21 mouse cellular contexts compared by ENCODE assay signal in the genomic region with DNA sequence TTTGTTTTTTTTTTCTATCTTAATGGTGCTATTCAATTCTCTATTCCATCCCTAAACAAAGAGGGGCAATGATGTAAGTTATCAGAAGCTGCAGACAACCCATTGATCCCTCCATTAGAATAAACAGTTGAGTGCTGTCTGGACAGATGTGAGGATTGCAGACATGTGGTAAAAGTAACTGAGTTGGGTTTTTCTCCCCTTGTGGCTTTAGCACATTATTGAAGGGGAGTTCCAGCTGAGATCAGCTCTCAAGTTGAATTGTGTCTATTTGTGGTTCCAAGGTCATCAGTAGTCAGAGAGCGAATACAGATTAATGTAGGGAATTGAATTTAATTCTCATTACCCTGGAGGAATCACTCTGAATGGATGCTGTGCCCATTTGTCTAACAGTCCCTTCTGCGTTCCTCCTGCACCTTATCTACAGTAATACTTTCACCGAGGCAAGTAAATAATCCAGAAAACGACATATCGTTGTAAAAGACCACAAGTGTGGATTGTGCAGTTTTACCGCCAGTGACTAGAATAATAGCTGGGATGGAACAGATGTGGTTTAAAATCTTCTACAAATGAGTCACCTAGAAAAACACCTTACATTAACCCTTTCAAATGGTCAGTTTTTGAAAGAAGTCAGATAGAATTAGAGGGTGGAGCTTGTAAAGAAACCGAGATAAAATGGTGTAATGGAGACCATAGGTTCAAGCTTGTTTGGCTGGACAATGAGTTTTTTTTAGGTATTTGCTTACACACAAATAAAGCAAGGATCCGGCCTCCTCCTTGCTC. TPM values are rescaled to one million over a fixed set of nuclear protein-coding genes. Genes with fewer than 3 reads are reported as not detected.
"Had no signal": no experiment of that assay in that cellular context is flagged by ENCODE, and none has a peak within 500 bp of the region (broad histone marks: within the 10 kb centered on the region; RNA-seq: fewer than 3 reads in every experiment).

No protein-coding gene starts in this region.

- H3K4me2 ChIP-seq: liver, embryonic 15.5 days; lung, embryonic 15.5 days; midbrain, embryonic 11.5 days; stomach, embryonic 15.5 days had no signal

- H3K4me1 ChIP-seq: liver, embryonic 15.5 days; lung, embryonic 15.5 days; megakaryocyte, embryonic 14.5 days; stomach, embryonic 15.5 days had no signal

- H3K27me3 ChIP-seq: liver, embryonic 15.5 days; lung, embryonic 15.5 days; megakaryocyte, embryonic 14.5 days; stomach, embryonic 15.5 days had no signal

- H3K4me3 ChIP-seq: liver, embryonic 15.5 days; lung, embryonic 15.5 days; megakaryocyte, embryonic 14.5 days; stomach, embryonic 15.5 days had no signal

- H3K27ac ChIP-seq: liver, embryonic 15.5 days; lung, embryonic 15.5 days; macrophage; stomach, embryonic 15.5 days; stomach, postnatal 0 days had no signal

- H3K9ac ChIP-seq: liver, embryonic 15.5 days; liver, postnatal 0 days; lung, embryonic 15.5 days; stomach, embryonic 15.5 days had no signal

- ATAC-seq: liver, postnatal 0 days; lung, postnatal 0 days had no signal

- H3K9me3 ChIP-seq: liver, embryonic 15.5 days; lung, embryonic 15.5 days; stomach, embryonic 15.5 days had no signal

- DNase-seq: liver, postnatal 0 days; lung, adult 2 months; lung, postnatal 14 days; lung, postnatal 36 days; midbrain, embryonic 14.5 days; right cerebral cortex, postnatal 14 days; thymus, adult 2 months; thymus, postnatal 25 days; thymus, postnatal 4 days had no signal

- H3K36me3 ChIP-seq: liver, embryonic 15.5 days; lung, embryonic 15.5 days; stomach, embryonic 15.5 days had no signal

RNA-seq across cellular contexts. Expression of gene Lin7a, which starts 48.9 kb away (rescaled TPM):
- total RNA-seq: megakaryocyte progenitor cell, adult 5-6 weeks; monocyte, adult 5-6 weeks; neutrophil, adult 5-6 weeks had no signal
- polyA plus RNA-seq: lung, adult 2 months; macrophage; spleen, adult 2 months; thymus, adult 2 months had no signal
